Mouse (Mus musculus) limb, embryonic 13.5 days (tissue): ENCODE data around the gene Alkbh3. TPM values are rescaled to one million over a fixed set of nuclear protein-coding genes. Genes with fewer than 3 reads are reported as not detected.

ENCODE experiments used
- ATAC-seq: fragments of 200-750 bp; cut with Nextera tagmentation; 2 replicates; pipeline ENCODE4 v1.8.0; 2017; ENCODE audit warnings: low read depth, moderate number of reproducible peaks, moderate TSS enrichment; ENCODE audit not compliant: low FRiP score
- H3K27ac ChIP-seq: fragments of 300-500 bp; sonication (generic); 2 replicates; pipeline ENCODE4 v1.5.1; 2015; ENCODE audit warnings: inconsistent platforms, mild to moderate bottlenecking, moderate library complexity
- H3K27me3 ChIP-seq: fragments of 300-500 bp; sonication (generic); 2 replicates; pipeline ENCODE4 v1.6.1; 2015; ENCODE audit warnings: mild to moderate bottlenecking, inconsistent platforms
- H3K36me3 ChIP-seq: fragments of 300-500 bp; sonication (generic); 2 replicates; pipeline ENCODE4 v1.6.1; 2015; ENCODE audit warnings: inconsistent platforms, mild to moderate bottlenecking, moderate library complexity
- H3K4me1 ChIP-seq: fragments of 300-500 bp; sonication (generic); 2 replicates; pipeline ENCODE4 v1.6.1; 2015; ENCODE audit warnings: inconsistent platforms
- H3K4me2 ChIP-seq: fragments of 300-500 bp; sonication (generic); replicated peaks from 2 replicates; pipeline ENCODE4 v1.6.1; 2015; ENCODE audit warnings: inconsistent platforms, mild to moderate bottlenecking, moderate library complexity
- H3K4me3 ChIP-seq: fragments of 300-500 bp; sonication (generic); 2 replicates; pipeline ENCODE4 v1.5.1; 2015; ENCODE audit warnings: moderate library complexity, mild to moderate bottlenecking, inconsistent platforms
- H3K9ac ChIP-seq: fragments of 300-500 bp; sonication (generic); 2 replicates; pipeline ENCODE4 v1.6.1; 2015; ENCODE audit warnings: mild to moderate bottlenecking, inconsistent platforms
- H3K9me3 ChIP-seq: fragments of 300-500 bp; sonication (generic); 2 replicates; pipeline ENCODE4 v1.6.1; 2016; ENCODE audit warnings: inconsistent platforms
- WGBS: fragments of 180-500 bp; shearing (Covaris S2); methylation state at CpG from one replicate; pipeline ENCODE4 v1.1.7; 2015; 5-methylcytosine and 5-hydroxymethylcytosine counted together
- polyA plus RNA-seq: library from polyadenylated mRNA; unstranded; fragments of >200 nt; fragmentation: Nextera tagmentation; extraction: Ambion mirVana; gene quantifications from 2 replicates; pipeline ENCODE4 v1.2.1, GENCODE M21; 2015

The Alkbh3 gene
- polyA plus RNA-seq, 1 experiment from 2014 or later: 72.3 TPM

GRCm38 (mm10) chr2:93938534-93938933 is 72.1 kb downstream of the Alkbh3 start:
- Histone ChIP-seq H3K9me3 (0 out of 2 replicates have a peak, but pooled peaks cover 2% of the 10 kb centered on the region), H3K4me3 (no peak overlapping the region), H3K4me1 (peaks cover 4% of the 10 kb centered on the region; the same call in 1 of the 2 replicates), H3K27me3 (peaks cover 3% of the 10 kb centered on the region; the same call in 1 of the 2 replicates), H3K36me3 (no peaks in the 10 kb centered on the region), H3K9ac (no peak overlapping the region), H3K4me2 (no peak overlapping the region), H3K27ac (no peak overlapping the region)
- ATAC-seq: no peak
- WGBS: 54% methylated on average over 9 of the region's 9 CpGs

Other genes with a start within 250 kb of the Alkbh3 start
- gene Ext2, start 188.2 kb downstream of the Alkbh3 start, polyA plus RNA-seq: 104 and 106 TPM in 2 replicates
- gene Accs, start 160.9 kb downstream of the Alkbh3 start, polyA plus RNA-seq: 7.8 and 8.7 TPM in 2 replicates
- gene Accsl, start 141.7 kb downstream of the Alkbh3 start, polyA plus RNA-seq: not detected in 2 replicates
- gene Gm13889, start 53.6 kb downstream of the Alkbh3 start, polyA plus RNA-seq: 1.1 and 1.8 TPM in 2 replicates
- gene Gm27027, start 14.5 kb downstream of the Alkbh3 start, polyA plus RNA-seq: not detected in 2 replicates
- 110 and 112 TPM in 2 replicates for gene Hsd17b12, start 147.2 kb upstream of the Alkbh3 start, polyA plus RNA-seq